Mouse (Mus musculus) forebrain, postnatal 0 days (tissue): ENCODE measurements around the gene Kmt2d. TPM values are rescaled to one million over a fixed set of nuclear protein-coding genes. Genes with fewer than 3 reads are reported as not detected.

ENCODE experiments used
- ATAC-seq: fragments of 200-750 bp; cut with Nextera tagmentation; 2 replicates; pipeline ENCODE4 v1.8.0; 2017; ENCODE audit warnings: mild to moderate bottlenecking, moderate library complexity
- DNase-seq: peaks from one replicate; pipeline ENCODE4 v3.0.0-alpha.2; 2015
- H3K27ac ChIP-seq: fragments of 300-500 bp; sonication (generic); 2 replicates; pipeline ENCODE4 v1.5.1; 2014; ENCODE audit warnings: low read depth, mild to moderate bottlenecking, antibody characterized with exemption, low read length, moderate library complexity, mixed read lengths
- H3K27me3 ChIP-seq: fragments of 300-500 bp; sonication (generic); 2 replicates; pipeline ENCODE4 v1.6.1; 2014; ENCODE audit warnings: mild to moderate bottlenecking, low read length, mixed read lengths; ENCODE audit not compliant: insufficient read depth
- H3K36me3 ChIP-seq: fragments of 300-500 bp; sonication (generic); 2 replicates; pipeline ENCODE4 v1.6.1; 2014; ENCODE audit warnings: mild to moderate bottlenecking, moderate library complexity; ENCODE audit not compliant: insufficient read depth
- H3K4me1 ChIP-seq: fragments of 300-500 bp; sonication (generic); 2 replicates; pipeline ENCODE4 v1.6.1; 2014; ENCODE audit warnings: antibody characterized with exemption; ENCODE audit not compliant: insufficient read depth
- H3K4me2 ChIP-seq: fragments of 300-500 bp; sonication (generic); 2 replicates; pipeline ENCODE4 v1.6.1; 2014; ENCODE audit warnings: low read depth, mild to moderate bottlenecking, moderate library complexity
- H3K4me3 ChIP-seq: fragments of 300-500 bp; sonication (generic); 2 replicates; pipeline ENCODE4 v1.5.1; 2014; ENCODE audit warnings: low read depth, low read length, mixed read lengths
- H3K9ac ChIP-seq: fragments of 300-500 bp; sonication (generic); 2 replicates; pipeline ENCODE4 v1.6.1; 2014; ENCODE audit warnings: mild to moderate bottlenecking
- H3K9me3 ChIP-seq: fragments of 300-500 bp; sonication (generic); 2 replicates; pipeline ENCODE4 v1.6.1; 2016; ENCODE audit warnings: low read length
- CTCF ChIP-seq: sonication (generic); IDR thresholded peaks from 2 replicates; pipeline ENCODE4 v1.5.1; 2016; ENCODE audit warnings: antibody characterized with exemption, control low read depth, low read depth
- WGBS: fragments of 180-500 bp; shearing (Covaris S2); extraction: QIAGEN DNeasy Blood & Tissue Kit; methylation state at CpG from one replicate; pipeline ENCODE4 v1.1.7; 2014; 5-methylcytosine and 5-hydroxymethylcytosine counted together
- polyA plus RNA-seq: library from polyadenylated mRNA; unstranded; fragments of >200 nt; fragmentation: Nextera tagmentation; extraction: Ambion mirVana; gene quantifications from 2 replicates; pipeline ENCODE4 v1.2.1, GENCODE M21; 2015
- total RNA-seq: library from RNA; depleted of rRNA; stranded (reverse); fragments of >200 nt; gene quantifications from 2 replicates; pipeline ENCODE4 v1.2.3, GENCODE M21; 2014

Gene Kmt2d
- total and polyA plus RNA-seq, 2 experiments from 2014 or later, result 6.2 to 25.8 TPM

DNA sequence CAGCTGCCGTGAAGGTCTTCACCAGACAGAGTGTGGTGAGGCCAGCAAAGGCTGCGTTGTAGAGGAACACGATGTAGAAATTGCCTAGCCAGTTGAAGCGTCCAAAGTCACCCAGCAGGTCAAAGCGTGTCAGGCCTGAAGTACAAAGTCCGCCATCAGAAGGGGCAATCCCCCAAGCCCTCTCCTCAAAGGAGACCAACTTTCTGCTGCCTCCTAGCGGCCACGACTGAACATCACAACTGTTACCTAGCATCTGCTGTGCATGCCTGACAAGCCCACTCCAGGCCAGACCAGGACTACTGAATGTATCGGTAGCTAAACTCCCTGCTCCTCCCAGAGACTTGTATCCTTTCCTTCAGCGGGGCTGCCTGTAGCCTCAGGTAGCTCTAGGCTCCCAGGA, 33.7 kb upstream of the Kmt2d start:
- peaks cover 62% of the 10 kb centered on the region for H3K36me3 ChIP-seq
- WGBS, result 27% methylated on average over 10 of the region's 10 CpGs
- peak; percentile 25; the same call in 1 of the 2 replicates for ATAC-seq

DNA sequence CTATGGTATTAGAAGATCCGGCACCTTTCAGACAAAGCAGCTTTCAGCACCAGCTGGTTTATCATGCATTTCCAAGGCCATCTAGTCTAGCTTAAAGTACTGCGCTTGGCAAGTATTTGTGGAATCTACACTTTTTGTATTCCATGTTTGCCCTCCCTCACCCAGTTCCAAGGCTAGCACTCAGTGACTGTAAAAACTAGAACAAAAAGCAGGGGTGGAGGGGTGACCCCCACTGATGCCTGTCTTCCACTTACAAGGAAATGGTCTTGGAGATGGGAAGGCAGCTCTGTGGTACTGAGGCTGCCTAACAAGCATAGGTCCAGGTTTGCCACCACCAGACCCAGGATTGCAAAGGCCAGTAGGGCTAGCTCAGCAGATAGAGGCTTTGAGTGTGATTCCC, 31.6 kb upstream of the Kmt2d start:
- TF ChIP-seq CTCF, result no peak
- Histone ChIP-seq H3K27me3 (peaks cover 18% of the 10 kb centered on the region), H3K4me3 (no peak overlapping the region), H3K4me1 (no peaks in the 10 kb centered on the region), H3K9ac (no peak overlapping the region), H3K36me3 (peaks cover 42% of the 10 kb centered on the region), H3K4me2 (no peak overlapping the region), H3K9me3 (no peaks in the 10 kb centered on the region), H3K27ac (no peak overlapping the region)
- ATAC-seq, result no peak
- no peak for DNase-seq
- WGBS, result 84% methylated on average over 2 of the region's 2 CpGs

More for the DNA sequence above, 33.7 kb upstream of the Kmt2d start:
- H3K9me3 ChIP-seq, result no peaks in the 10 kb centered on the region
- no peak overlapping the region for H3K27ac ChIP-seq
- H3K4me3 ChIP-seq, result no peak overlapping the region
- DNase-seq, result peak; percentile 70
- no peak overlapping the region for H3K4me2 ChIP-seq
- H3K9ac ChIP-seq, result no peak overlapping the region
- TF ChIP-seq CTCF, result peak; percentile 82
- no peaks in the 10 kb centered on the region for H3K4me1 ChIP-seq
- H3K27me3 ChIP-seq, result no peaks in the 10 kb centered on the region

DNA sequence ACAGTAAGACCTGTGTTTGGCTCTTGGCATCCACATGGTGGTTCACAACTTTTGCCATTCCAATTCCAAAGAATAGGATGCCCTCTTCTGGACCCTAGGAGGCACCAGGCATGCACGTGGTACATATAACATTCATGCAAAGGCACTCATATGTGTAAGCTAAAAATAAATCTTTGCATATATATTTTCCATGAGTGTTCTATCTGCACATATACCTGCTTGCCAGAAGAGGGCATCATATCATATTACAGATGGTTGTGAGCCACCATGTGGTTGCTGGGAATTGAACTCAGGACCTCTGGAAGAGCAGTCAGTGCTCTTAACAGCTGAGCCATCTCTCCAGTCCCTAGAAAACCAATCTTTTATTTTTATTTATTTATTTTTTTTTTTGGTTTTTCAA, 30.5 kb upstream of the Kmt2d start:
- WGBS, result 67% methylated on average over 1 of the region's 1 CpGs
- TF ChIP-seq CTCF, result no peak
- Histone ChIP-seq H3K4me1 (no peaks in the 10 kb centered on the region), H3K36me3 (peaks cover 32% of the 10 kb centered on the region), H3K27me3 (peaks cover 28% of the 10 kb centered on the region), H3K4me3 (no peak overlapping the region), H3K4me2 (no peak overlapping the region), H3K27ac (no peak overlapping the region), H3K9me3 (no peaks in the 10 kb centered on the region), H3K9ac (no peak overlapping the region)
- DNase-seq, result no peak
- ATAC-seq, result no peak

DNA sequence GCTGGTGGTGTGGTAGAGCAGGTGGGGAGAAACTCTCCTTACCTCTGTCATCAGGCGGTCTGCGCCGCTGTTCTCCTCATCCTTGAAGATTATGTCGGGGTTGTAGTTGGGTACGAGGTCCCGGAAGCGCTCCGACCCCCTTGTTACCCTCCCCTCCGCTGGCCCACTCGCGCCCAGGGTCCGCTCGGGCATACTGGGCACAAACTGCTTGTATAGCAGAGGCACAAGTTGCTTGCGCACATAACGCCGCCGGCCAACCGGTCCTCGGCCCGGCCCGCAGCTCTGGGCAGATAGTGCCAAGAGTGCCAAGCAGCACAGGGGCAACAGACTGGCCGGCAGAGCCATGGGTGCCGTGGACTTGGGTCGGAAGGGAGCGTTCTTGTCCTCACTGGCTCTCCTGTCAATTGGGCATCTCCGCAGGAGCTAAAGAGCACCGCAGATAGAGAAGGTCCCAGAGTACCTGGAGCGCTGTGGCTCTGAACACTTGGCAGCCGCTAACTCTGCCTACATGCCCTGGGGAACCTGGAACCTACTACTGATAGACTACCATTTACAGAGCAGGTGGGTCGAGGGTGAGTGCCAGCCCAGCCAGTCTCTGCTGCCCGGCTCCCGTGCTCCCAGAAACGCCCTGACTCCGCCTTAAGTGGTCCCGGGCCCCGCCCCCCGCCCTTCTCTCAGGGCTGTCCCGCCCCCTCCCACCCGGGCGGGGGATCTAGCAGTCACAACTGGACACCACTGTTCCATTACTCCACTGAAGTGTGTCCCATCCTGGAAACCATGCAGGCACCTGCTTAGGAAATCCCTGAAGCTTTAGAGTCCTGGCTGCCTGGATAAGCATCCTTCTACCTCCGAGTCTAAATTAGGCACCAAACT, 27.2 kb upstream of the Kmt2d start, which contains the start of gene Dhh:
Dhh (minus strand) TSS at position 613 of the 873 bp plus-strand sequence.
- TF ChIP-seq CTCF, result no peak
- Histone ChIP-seq H3K4me3 (peak within 1 kb of the TSS; percentile 5; the same call in 1 of the 2 replicates), H3K36me3 (0 out of 2 replicates have a peak, but pooled peaks cover 3% of the 10 kb centered on the region), H3K4me2 (peak within 1 kb of the TSS; percentile 34), H3K9ac (no peak within 1 kb of the TSS), H3K9me3 (no peaks in the 10 kb centered on the region), H3K4me1 (0 out of 2 replicates have a peak, but pooled peaks cover 3% of the 10 kb centered on the region), H3K27me3 (peaks cover 54% of the 10 kb centered on the region), H3K27ac (no peak within 1 kb of the TSS)
- 2% methylated on average over 40 of the region's 41 CpGs for WGBS
- no peak for DNase-seq
- ATAC-seq, result no peak

DNA sequence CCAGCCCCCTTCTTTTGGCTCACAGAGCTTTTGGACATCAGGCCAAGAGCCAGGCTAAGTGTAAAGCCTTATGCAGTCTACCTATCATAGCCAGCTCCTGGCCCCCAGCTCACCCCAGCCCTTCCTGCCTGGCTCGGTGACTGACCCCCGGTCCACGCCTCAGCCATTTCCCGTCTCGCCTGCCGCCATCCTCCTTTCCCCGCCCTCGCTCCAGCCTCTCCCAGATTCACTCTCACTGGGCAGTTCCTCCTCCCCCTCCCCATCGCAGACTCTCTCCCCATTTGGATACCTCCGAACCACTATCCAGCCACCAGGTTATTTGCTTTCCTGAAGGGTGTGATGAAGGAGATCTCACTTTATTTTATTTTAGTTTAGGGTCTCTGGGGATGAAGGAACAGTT, 26.5 kb upstream of the Kmt2d start:
- 7% methylated on average over 10 of the region's 10 CpGs for WGBS
- DNase-seq (no peak), ATAC-seq (no peak)
- TF ChIP-seq CTCF, result no peak
- Histone ChIP-seq H3K27me3 (peaks cover 60% of the 10 kb centered on the region), H3K36me3 (no peaks in the 10 kb centered on the region), H3K9ac (no peak overlapping the region), H3K4me2 (peak overlapping the region; percentile 34; the same call in 1 of the 2 replicates), H3K27ac (no peak overlapping the region), H3K4me1 (0 out of 2 replicates have a peak, but pooled peaks cover 3% of the 10 kb centered on the region), H3K9me3 (no peaks in the 10 kb centered on the region), H3K4me3 (no peak overlapping the region; the same call in 1 of the 2 replicates)

DNA sequence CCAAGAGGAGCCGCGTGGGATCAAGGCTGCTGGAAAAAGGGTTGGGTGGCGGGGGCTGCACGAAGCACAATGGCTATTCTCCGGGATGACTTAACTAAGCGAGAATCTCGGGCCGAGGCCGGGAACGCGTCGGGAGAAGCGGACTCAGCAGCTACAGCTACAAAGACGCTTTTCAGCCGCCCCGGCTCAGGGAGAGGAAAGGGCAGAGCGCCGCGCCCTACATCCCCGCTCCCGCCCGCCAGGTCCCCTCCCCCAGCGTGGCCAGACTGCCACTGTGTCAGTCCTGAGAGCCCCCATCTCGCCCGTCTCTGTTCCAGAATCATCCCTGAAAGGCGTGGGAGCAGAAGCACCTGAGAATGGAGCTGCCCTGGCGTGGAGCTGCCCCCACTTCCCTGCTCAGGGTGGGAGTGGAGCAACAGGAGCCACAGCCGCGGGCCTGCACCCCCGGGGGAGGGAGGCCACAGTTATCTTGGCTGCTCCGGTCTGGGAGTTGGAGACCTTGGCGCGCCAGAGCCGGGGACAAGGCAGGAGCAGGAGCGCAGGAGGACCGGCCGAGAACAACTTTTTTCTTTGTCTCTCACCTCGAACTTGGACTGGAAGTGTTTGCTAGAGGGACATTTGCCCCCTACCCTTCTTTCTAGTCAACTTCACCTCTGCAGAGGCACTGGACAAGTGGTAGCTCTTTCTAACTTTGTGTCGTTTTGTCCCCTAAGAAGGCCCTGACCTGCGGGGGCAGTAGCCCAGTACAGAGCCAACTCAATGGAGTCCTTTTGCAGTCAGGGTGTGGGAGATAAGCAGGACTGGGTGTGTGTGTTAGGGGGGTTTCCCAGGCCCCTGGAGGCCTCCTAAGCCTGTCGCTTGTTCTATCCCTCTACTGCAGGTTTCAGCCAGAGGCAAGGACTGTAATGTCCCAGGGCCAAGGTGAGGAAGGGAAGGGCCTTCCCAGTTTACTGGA, 24.9 kb upstream of the Kmt2d start:
- peaks cover 69% of the 10 kb centered on the region for H3K27me3 ChIP-seq
- ATAC-seq, result 0 out of 2 replicates have a peak, but pooled peaks have one; percentile 10

More for the DNA sequence above, 24.9 kb upstream of the Kmt2d start:
- Histone ChIP-seq H3K27ac (0 out of 2 replicates have a peak overlapping the region, but pooled peaks have one; percentile 4), H3K36me3 (no peaks in the 10 kb centered on the region), H3K4me3 (peak overlapping the region; percentile 50), H3K4me1 (0 out of 2 replicates have a peak, but pooled peaks cover 3% of the 10 kb centered on the region), H3K9ac (peak overlapping the region; percentile 40), H3K9me3 (no peaks in the 10 kb centered on the region), H3K4me2 (peak overlapping the region; percentile 94)
- WGBS, result 4% methylated on average over 41 of the region's 41 CpGs
- no peak for DNase-seq
- no peak for TF ChIP-seq CTCF
